Mouse (Mus musculus) testis, adult 2 months (tissue): ENCODE data around the gene Sept12. TPM values are rescaled to one million over a fixed set of nuclear protein-coding genes. Genes with fewer than 3 reads are reported as not detected.
A peak's percentile ranks its signal among the peaks of the same experiment; 100 is the strongest.

Experiments
- H3K27ac ChIP-seq: fragments of 200-500 bp; 2 replicates; pipeline ENCODE4 v1.5.1; 2012; ENCODE audit warnings: low read depth, low read length; ENCODE audit not compliant: control insufficient read depth, insufficient read depth
- H3K27me3 ChIP-seq: fragments of 200-500 bp; 2 replicates; pipeline ENCODE4 v1.6.1; 2012; ENCODE audit warnings: mild to moderate bottlenecking, low read length, moderate library complexity; ENCODE audit not compliant: control insufficient read depth, insufficient read depth
- H3K36me3 ChIP-seq: fragments of 200-500 bp; 2 replicates; pipeline ENCODE4 v1.6.1; 2012; ENCODE audit warnings: mild to moderate bottlenecking, low read length; ENCODE audit not compliant: control insufficient read depth, insufficient read depth
- H3K4me1 ChIP-seq: fragments of 200-500 bp; 2 replicates; pipeline ENCODE4 v1.6.1; 2012; ENCODE audit warnings: low read length; ENCODE audit not compliant: control insufficient read depth, insufficient read depth
- H3K4me3 ChIP-seq: fragments of 200-500 bp; 2 replicates; pipeline ENCODE4 v1.5.1; 2012; ENCODE audit warnings: low read depth, mild to moderate bottlenecking, low read length, moderate library complexity, mixed read lengths; ENCODE audit not compliant: control insufficient read depth
- CTCF ChIP-seq: fragments of 200-500 bp; IDR thresholded peaks from 2 replicates; pipeline ENCODE4 v1.5.1; 2012; ENCODE audit warnings: low read depth, mild to moderate bottlenecking, inconsistent platforms, low read length, moderate library complexity; ENCODE audit not compliant: control insufficient read depth, insufficient read depth, insufficient replicate concordance
- POLR2A ChIP-seq: fragments of 200-500 bp; IDR thresholded peaks from 2 replicates; pipeline ENCODE4 v1.6.1; 2012; ENCODE audit warnings: low read depth, mild to moderate bottlenecking, inconsistent platforms, low read length, moderate library complexity; ENCODE audit not compliant: control insufficient read depth
- polyA plus RNA-seq: library from polyadenylated mRNA; depleted of rRNA; stranded (reverse); fragments of >200 nt; gene quantifications from 2 replicates; pipeline ENCODE4 v1.2.3, GENCODE M21; 2012; rRNA removed

Gene Sept12
- polyA plus RNA-seq, 1 experiment: 558 TPM

GRCm38 (mm10) chr16:4942868-4943267 lies 54.8 kb downstream of the Sept12 start:
- no peak overlapping the region for H3K4me3 ChIP-seq
- no peak for TF ChIP-seq CTCF
- peaks cover 15% of the 10 kb centered on the region for H3K4me1 ChIP-seq
- no peak overlapping the region for H3K27ac ChIP-seq
- no peaks in the 10 kb centered on the region; the same call in none of the 2 replicates for H3K36me3 ChIP-seq
- H3K27me3 ChIP-seq: no peaks in the 10 kb centered on the region

DNA sequence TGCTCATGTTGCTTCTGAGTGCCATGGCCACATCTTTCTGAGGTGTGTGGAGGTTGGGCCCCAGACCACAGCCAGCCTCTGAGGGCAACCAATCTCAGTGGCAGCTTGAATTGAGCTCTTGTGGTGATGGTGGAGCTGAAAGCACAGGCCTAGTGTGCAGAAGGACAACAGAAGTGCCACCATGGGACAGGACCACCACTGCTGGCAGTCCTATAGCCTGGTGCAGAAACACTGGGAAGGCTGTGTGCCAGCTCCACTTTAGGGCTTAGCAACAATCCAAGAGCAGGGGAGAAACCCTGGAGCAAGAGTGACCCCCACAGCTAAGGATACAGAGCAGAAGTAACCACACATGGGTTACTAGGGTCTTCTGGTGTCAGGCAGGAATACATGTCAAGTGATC lies 56.6 kb downstream of the Sept12 start:
- Histone ChIP-seq H3K27me3 (no peaks in the 10 kb centered on the region), H3K27ac (no peak overlapping the region), H3K4me3 (no peak overlapping the region), H3K4me1 (peaks cover 29% of the 10 kb centered on the region), H3K36me3 (peaks cover 3% of the 10 kb centered on the region)
- TF ChIP-seq POLR2A: no peak
- TF ChIP-seq CTCF: no peak

DNA sequence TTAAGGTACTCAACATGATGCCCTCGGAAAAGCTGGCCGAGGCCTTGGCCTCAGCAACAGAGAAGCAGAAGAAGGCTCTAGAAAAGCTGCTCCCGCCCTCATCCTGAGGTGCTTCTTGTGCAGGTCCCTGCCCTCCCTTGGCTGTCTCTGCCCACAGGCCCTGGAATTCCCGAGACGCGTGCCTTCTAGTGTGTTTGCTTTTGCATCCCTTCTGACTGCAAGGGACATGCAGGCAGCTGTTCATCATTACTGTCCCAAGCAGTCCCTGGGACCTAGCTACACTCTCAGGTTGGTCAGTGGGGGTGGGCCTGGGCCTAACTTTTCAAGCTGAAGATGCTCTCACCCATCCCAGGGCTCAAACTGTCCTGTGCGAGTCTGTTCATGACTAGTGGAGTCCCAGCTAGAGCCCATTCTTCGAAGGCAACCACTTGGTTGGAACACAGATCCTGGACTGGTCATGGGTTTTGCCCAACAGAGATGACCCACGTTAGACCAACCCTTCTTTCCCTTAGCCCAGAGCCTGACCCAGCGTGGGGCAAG lies 57.3 kb downstream of the Sept12 start:
- Histone ChIP-seq H3K36me3 (peaks cover 3% of the 10 kb centered on the region; the same call in 1 of the 2 replicates), H3K4me3 (no peak overlapping the region), H3K4me1 (peaks cover 29% of the 10 kb centered on the region), H3K27me3 (no peaks in the 10 kb centered on the region), H3K27ac (no peak overlapping the region)
- TF ChIP-seq POLR2A (no peak), CTCF (no peak)

DNA sequence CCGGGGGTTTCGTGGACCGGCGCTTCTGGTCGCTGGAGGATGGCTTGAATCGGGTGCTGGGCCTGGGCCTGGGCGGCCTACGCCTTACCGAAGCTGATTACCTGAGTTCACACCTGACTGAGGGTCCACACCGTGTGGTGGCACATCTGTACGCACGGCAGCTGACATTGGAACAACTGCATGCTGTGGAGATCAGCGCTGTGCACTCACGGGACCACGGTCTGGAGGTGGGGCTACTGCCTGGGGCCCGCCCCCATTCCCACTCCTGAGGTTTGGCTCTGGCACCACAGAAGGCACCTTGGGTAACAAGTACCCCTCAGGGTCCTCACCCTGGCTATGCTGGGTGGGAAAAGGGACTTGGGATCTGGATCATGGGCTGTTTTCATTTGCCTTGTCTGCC lies 58.2 kb downstream of the Sept12 start:
- peaks cover 3% of the 10 kb centered on the region; the same call in 1 of the 2 replicates for H3K36me3 ChIP-seq
- H3K4me3 ChIP-seq: peak overlapping the region; percentile 99
- H3K4me1 ChIP-seq: peaks cover 29% of the 10 kb centered on the region
- no peak for TF ChIP-seq CTCF
- no peak for TF ChIP-seq POLR2A
- H3K27me3 ChIP-seq: no peaks in the 10 kb centered on the region
- peak overlapping the region; percentile 94 for H3K27ac ChIP-seq

- Histone ChIP-seq H3K27ac (peak overlapping the region; percentile 94), H3K27me3 (no peaks in the 10 kb centered on the region), H3K4me1 (peaks cover 29% of the 10 kb centered on the region), H3K36me3 (peaks cover 3% of the 10 kb centered on the region; the same call in 1 of the 2 replicates), H3K4me3 (peak overlapping the region; percentile 99)
- TF ChIP-seq CTCF: no peak
- peak; percentile 92 for TF ChIP-seq POLR2A
Observed at GRCm38 (mm10) chr16:4938989-4939388, 58.7 kb downstream of the Sept12 start.

DNA sequence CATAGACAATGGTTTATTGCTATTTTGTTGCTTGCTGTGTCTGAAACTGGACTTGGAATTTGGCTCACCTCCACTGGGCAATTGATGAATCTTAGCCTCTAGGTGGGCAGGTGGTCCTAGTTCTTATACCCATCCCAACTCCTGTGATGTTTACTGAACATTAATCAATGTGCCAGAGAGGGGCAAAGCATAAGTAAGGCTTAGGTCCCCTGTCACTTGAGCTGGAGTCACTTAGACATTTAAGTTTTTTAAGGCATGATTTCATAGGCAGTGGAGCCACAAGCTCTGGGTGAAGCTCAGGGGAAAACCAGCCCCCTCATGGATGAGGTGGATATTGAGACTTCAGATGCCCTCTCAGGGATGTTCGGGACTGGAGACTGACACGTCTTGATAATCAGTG lies 59.2 kb downstream of the Sept12 start, which contains the start of gene Nudt16l1:
TSS of gene Nudt16l1 (plus strand) at position 301 of the 400 bp plus-strand sequence.
- Histone ChIP-seq H3K27me3 (no peaks in the 10 kb centered on the region), H3K4me3 (peak within 1 kb of the TSS; percentile 99), H3K27ac (peak within 1 kb of the TSS; percentile 94), H3K4me1 (peaks cover 29% of the 10 kb centered on the region), H3K36me3 (peaks cover 3% of the 10 kb centered on the region; the same call in 1 of the 2 replicates)
- no peak for TF ChIP-seq CTCF
- TF ChIP-seq POLR2A: no peak

GRCm38 (mm10) chr16:4937351-4938190 lies 60.1 kb downstream of the Sept12 start:
- Histone ChIP-seq H3K36me3 (peaks cover 3% of the 10 kb centered on the region; the same call in 1 of the 2 replicates), H3K4me1 (peaks cover 29% of the 10 kb centered on the region), H3K4me3 (no peak overlapping the region), H3K27me3 (no peaks in the 10 kb centered on the region), H3K27ac (peak overlapping the region; percentile 90)
- TF ChIP-seq CTCF (no peak), POLR2A (no peak)

Other genes starting within 250 kb of the Sept12 start
- 55.2 and 57.0 TPM in 2 replicates for gene Cdip1, start 207.6 kb downstream of the Sept12 start, polyA plus RNA-seq
- gene 4930562C15Rik, start 162.4 kb downstream of the Sept12 start, polyA plus RNA-seq: 55.3 and 61.1 TPM in 2 replicates
- gene Ubald1, start 117.5 kb downstream of the Sept12 start, polyA plus RNA-seq: 65.2 and 75.6 TPM in 2 replicates
- 29.1 and 29.6 TPM in 2 replicates for gene Mgrn1, start 111.6 kb downstream of the Sept12 start, polyA plus RNA-seq
- gene Nudt16l1, start 59.1 kb downstream of the Sept12 start, polyA plus RNA-seq: 43.1 and 44.3 TPM in 2 replicates
- 39.3 and 41.5 TPM in 2 replicates for gene Anks3, start 33.6 kb downstream of the Sept12 start, polyA plus RNA-seq
- 1.7 and 4.3 TPM in 2 replicates for gene Smim22, start 9.4 kb upstream of the Sept12 start, polyA plus RNA-seq
- 277 and 305 TPM in 2 replicates for gene Rogdi, start 15.7 kb upstream of the Sept12 start, polyA plus RNA-seq
- gene Glyr1, start 52.0 kb upstream of the Sept12 start, polyA plus RNA-seq: 44.5 and 45.3 TPM in 2 replicates
- gene Ubn1, start 52.2 kb upstream of the Sept12 start, polyA plus RNA-seq: 26.8 and 28.4 TPM in 2 replicates
- gene Ppl, start 134.6 kb upstream of the Sept12 start, polyA plus RNA-seq: 0.16 and 0.45 TPM in 2 replicates
- gene Sec14l5, start 149.3 kb upstream of the Sept12 start, polyA plus RNA-seq: 0.06 and 0.07 TPM in 2 replicates
- 11.4 and 13.1 TPM in 2 replicates for gene Nagpa, start 206.2 kb upstream of the Sept12 start, polyA plus RNA-seq
- 15.1 and 21.7 TPM in 2 replicates for gene AU021092, start 224.4 kb upstream of the Sept12 start, polyA plus RNA-seq
- gene Alg1, start 235.8 kb upstream of the Sept12 start, polyA plus RNA-seq: 21.3 and 26.0 TPM in 2 replicates